Mouse (Mus musculus): ENCODE results near the gene Atp13a1.

DNA sequence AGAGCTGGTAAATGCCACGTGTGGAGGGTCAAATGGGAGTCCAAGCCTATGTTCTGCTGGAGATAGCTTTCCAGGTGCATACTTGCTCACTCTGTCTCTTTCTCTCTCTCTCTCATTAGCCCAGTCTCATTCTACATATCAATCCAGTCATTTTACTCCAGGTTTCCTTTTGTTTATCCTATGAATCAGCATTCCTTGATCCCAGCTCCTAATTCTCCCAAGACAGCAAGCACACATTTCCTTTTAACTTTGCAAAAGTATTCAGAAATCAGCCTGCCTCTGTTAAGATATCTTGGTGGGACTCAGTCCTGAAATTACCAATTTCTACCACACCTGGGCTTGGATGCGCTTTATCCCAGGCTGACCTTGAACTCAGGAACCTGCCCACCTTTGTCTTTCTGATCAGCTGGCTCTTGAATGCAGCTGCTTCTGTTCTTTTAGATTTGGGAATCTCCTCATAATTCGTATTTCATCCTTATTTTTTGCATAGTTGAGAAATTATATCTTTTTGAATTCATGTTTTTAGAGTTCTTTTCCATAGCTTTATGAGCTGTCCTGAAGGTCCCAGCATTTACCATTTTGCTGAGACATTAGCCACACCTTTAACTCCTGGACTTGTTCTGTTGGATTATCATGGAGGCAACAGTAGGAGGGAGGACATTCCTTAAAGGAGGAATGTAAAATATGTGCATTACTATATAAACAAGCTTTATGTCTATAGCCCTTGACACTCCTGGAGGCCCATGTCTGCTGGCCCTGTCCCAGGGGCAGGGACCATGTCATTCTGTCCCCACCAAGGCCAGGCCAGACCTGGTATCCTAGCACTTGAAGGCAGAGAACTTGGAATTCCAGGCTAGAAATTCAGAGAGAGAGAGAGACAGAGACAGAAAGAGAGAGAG lies 56.5 kb downstream of the Atp13a1 start:
- no peak for TF ChIP-seq CTCF (IDR thresholded peaks at IDR 0.05; ENCODE audit: low read depth)
- no peak for TF ChIP-seq EP300 (IDR thresholded peaks at IDR 0.05; ENCODE audit: low read depth)
